Mouse (Mus musculus) heart, adult 2 months (tissue): ENCODE results near the gene Pik3r5. TPM values are rescaled to one million over a fixed set of nuclear protein-coding genes. Genes with fewer than 3 reads are reported as not detected.

ENCODE experiments used
- DNase-seq, 2 experiments: peaks; one replicate each; pipeline ENCODE4 v3.0.0; 2021
- H3K27ac ChIP-seq: fragments of 200-600 bp; 2 replicates; pipeline ENCODE4 v1.8.1; 2022
- H3K27me3 ChIP-seq: fragments of 200-500 bp; 2 replicates; pipeline ENCODE4 v1.6.1; 2012; ENCODE audit warnings: mild to moderate bottlenecking, low read length, inconsistent platforms, mixed read lengths; ENCODE audit not compliant: control insufficient read depth, insufficient read depth
- H3K36me3 ChIP-seq: fragments of 200-500 bp; 2 replicates; pipeline ENCODE4 v1.6.1; 2012; ENCODE audit warnings: low read length, inconsistent platforms; ENCODE audit not compliant: control insufficient read depth, insufficient read depth
- H3K4me1 ChIP-seq: fragments of 200-500 bp; 2 replicates; pipeline ENCODE4 v1.6.1; 2011; ENCODE audit warnings: low read length; ENCODE audit not compliant: control insufficient read depth, insufficient read depth
- H3K4me3 ChIP-seq: fragments of 200-600 bp; 2 replicates; pipeline ENCODE4 v1.8.1; 2022
- H3K79me2 ChIP-seq: fragments of 200-500 bp; replicated peaks from 2 replicates; pipeline ENCODE4 v1.6.1; 2012; ENCODE audit warnings: mild to moderate bottlenecking, inconsistent platforms, low read length, moderate library complexity, mixed read lengths; ENCODE audit not compliant: control insufficient read depth, insufficient read depth
- H3K9ac ChIP-seq: fragments of 200-500 bp; 2 replicates; pipeline ENCODE4 v1.6.1; 2012; ENCODE audit warnings: low read depth, mild to moderate bottlenecking, control low read depth, inconsistent platforms, low read length, mixed read lengths
- CTCF ChIP-seq: fragments of 200-600 bp; IDR thresholded peaks from 2 replicates; pipeline ENCODE4 v1.8.1; 2022; ENCODE audit warnings: antibody characterized with exemption, mild to moderate bottlenecking, moderate library complexity
- EP300 ChIP-seq: fragments of 200-500 bp; IDR thresholded peaks from 2 replicates; pipeline ENCODE4 v1.6.1; 2011; ENCODE audit warnings: low read depth, low read length, control low read depth; ENCODE audit not compliant: insufficient read depth
- POLR2A ChIP-seq: fragments of 200-500 bp; IDR thresholded peaks from 2 replicates; pipeline ENCODE4 v1.6.1; 2011; ENCODE audit warnings: mild to moderate bottlenecking, low read depth, low read length, control low read depth; ENCODE audit not compliant: insufficient read depth
- WGBS: fragments of 180-500 bp; shearing (Covaris S2); methylation state at CpG from one replicate; pipeline ENCODE4 v1.1.7; 2018; 5-methylcytosine and 5-hydroxymethylcytosine counted together
- intact Hi-C: fragments of 180-260 bp; cut with DNase I; formaldehyde crosslinking; loops from one replicate; pipeline ENCODE4 v1.15.1; 2025
- polyA plus RNA-seq: library from polyadenylated mRNA; depleted of rRNA; stranded (reverse); fragments of >200 nt; gene quantifications from 2 replicates; pipeline ENCODE4 v1.2.3, GENCODE M21; 2012
- total RNA-seq, 2 experiments: library from RNA; stranded (reverse); gene quantifications; 2 replicates each; pipeline ENCODE4 v1.2.3; 2021

Pik3r5 gene
- total and polyA plus RNA-seq, 3 experiments, result 0.84 to 2.9 (median 1.3) TPM

- peaks cover 4% of the 10 kb centered on the region for H3K4me1 ChIP-seq
- no peaks in the 10 kb centered on the region for H3K27me3 ChIP-seq
- WGBS, result 59% methylated on average over 5 of the region's 5 CpGs
- DNase-seq, result peak in 1 of 2 experiments; percentile 6
- intact Hi-C loops, result no loop called here
- no peak overlapping the region for H3K4me3 ChIP-seq
- H3K9ac ChIP-seq, result no peak overlapping the region
- H3K27ac ChIP-seq, result no peak overlapping the region
- no peaks in the 10 kb centered on the region for H3K79me2 ChIP-seq
- TF ChIP-seq POLR2A, result no peak
- no peak for TF ChIP-seq CTCF
- no peak for TF ChIP-seq EP300
- H3K36me3 ChIP-seq, result no peaks in the 10 kb centered on the region
Observed at GRCm38 (mm10) chr11:68508619-68509018, 76.7 kb downstream of the Pik3r5 start.

- TF ChIP-seq CTCF (no peak), POLR2A (no peak), EP300 (no peak)
- peaks cover 1% of the 10 kb centered on the region; the same call in 1 of the 2 replicates for H3K36me3 ChIP-seq
- intact Hi-C loops, result no loop called here
Observed at GRCm38 (mm10) chr11:68509194-68509593, 77.3 kb downstream of the Pik3r5 start.

GRCm38 (mm10) chr11:68513969-68514368 is 82.0 kb downstream of the Pik3r5 start:
- H3K9ac ChIP-seq, result no peak overlapping the region
- H3K36me3 ChIP-seq, result peaks cover 5% of the 10 kb centered on the region
- H3K27ac ChIP-seq, result no peak overlapping the region
- no peak for TF ChIP-seq CTCF
- TF ChIP-seq POLR2A, result no peak
- no peak for TF ChIP-seq EP300
- H3K27me3 ChIP-seq, result no peaks in the 10 kb centered on the region
- no peak overlapping the region for H3K4me3 ChIP-seq
- intact Hi-C loops, result no loop called here
- peaks cover under 1% of the 10 kb centered on the region for H3K4me1 ChIP-seq
- 38% methylated on average over 3 of the region's 3 CpGs for WGBS
- DNase-seq, result no peak
- no peaks in the 10 kb centered on the region for H3K79me2 ChIP-seq

More at GRCm38 (mm10) chr11:68509194-68509593, 77.3 kb downstream of the Pik3r5 start:
- WGBS, result 57% methylated on average over 2 of the region's 2 CpGs
- Histone ChIP-seq H3K27ac (no peak overlapping the region), H3K79me2 (no peaks in the 10 kb centered on the region), H3K4me1 (peaks cover 4% of the 10 kb centered on the region), H3K9ac (no peak overlapping the region), H3K4me3 (no peak overlapping the region), H3K27me3 (no peaks in the 10 kb centered on the region)
- DNase-seq, result no peak

- intact Hi-C loops, result no loop called here
- no peak overlapping the region for H3K9ac ChIP-seq
- 83% methylated on average over 4 of the region's 4 CpGs for WGBS
Observed at GRCm38 (mm10) chr11:68519362-68519761, 87.4 kb downstream of the Pik3r5 start.

GRCm38 (mm10) chr11:68519815-68520214 is 87.9 kb downstream of the Pik3r5 start:
- no peak overlapping the region for H3K27ac ChIP-seq
- 0 out of 2 replicates have a peak, but pooled peaks cover 2% of the 10 kb centered on the region for H3K4me1 ChIP-seq
- no peak overlapping the region for H3K9ac ChIP-seq
- intact Hi-C loops, result no loop called here
- TF ChIP-seq EP300, result no peak
- TF ChIP-seq CTCF, result no peak
- TF ChIP-seq POLR2A, result no peak
- H3K36me3 ChIP-seq, result no peaks in the 10 kb centered on the region
- H3K79me2 ChIP-seq, result no peaks in the 10 kb centered on the region
- DNase-seq, result no peak
- no peaks in the 10 kb centered on the region for H3K27me3 ChIP-seq
- no peak overlapping the region for H3K4me3 ChIP-seq
- WGBS, result 77% methylated on average over 5 of the region's 5 CpGs

More at GRCm38 (mm10) chr11:68519362-68519761, 87.4 kb downstream of the Pik3r5 start:
- TF ChIP-seq CTCF, result no peak
- TF ChIP-seq POLR2A, result no peak
- no peak for TF ChIP-seq EP300
- Histone ChIP-seq H3K27ac (no peak overlapping the region), H3K4me1 (0 out of 2 replicates have a peak, but pooled peaks cover 2% of the 10 kb centered on the region), H3K36me3 (peaks cover 2% of the 10 kb centered on the region; the same call in 1 of the 2 replicates), H3K79me2 (no peaks in the 10 kb centered on the region), H3K4me3 (no peak overlapping the region), H3K27me3 (no peaks in the 10 kb centered on the region)
- DNase-seq, result no peak

GRCm38 (mm10) chr11:68520439-68520838 is 88.5 kb downstream of the Pik3r5 start:
- no peak overlapping the region for H3K4me3 ChIP-seq
- whole genome bisulfite sequencing, result 71% methylated on average over 2 of the region's 2 CpGs

More at GRCm38 (mm10) chr11:68520439-68520838, 88.5 kb downstream of the Pik3r5 start:
- no peak overlapping the region for H3K27ac ChIP-seq
- no peak for DNase-seq
- no peak for TF ChIP-seq CTCF
- intact Hi-C loops, result no loop called here
- no peak overlapping the region for H3K9ac ChIP-seq
- no peaks in the 10 kb centered on the region for H3K36me3 ChIP-seq
- no peaks in the 10 kb centered on the region for H3K27me3 ChIP-seq
- H3K4me1 ChIP-seq, result 0 out of 2 replicates have a peak, but pooled peaks cover 2% of the 10 kb centered on the region
- no peaks in the 10 kb centered on the region for H3K79me2 ChIP-seq
